Mouse (Mus musculus) kidney, adult 10 weeks (tissue): ENCODE measurements around the gene Arrdc4. TPM values are rescaled to one million over a fixed set of nuclear protein-coding genes. Genes with fewer than 3 reads are reported as not detected.

Experiments used
- polyA plus RNA-seq: library from polyadenylated mRNA; stranded (reverse); fragments of 350-450 nt; fragmentation: Illumina TruSeq; extraction: RNeasy Lipid Tissue Mini Kit (QIAGEN cat#74804); gene quantifications from one replicate; pipeline ENCODE4 v1.2.3, GENCODE M21; 2014; ENCODE audit warnings: low read depth, low replicate concordance

Arrdc4 gene
- polyA plus RNA-seq: 16.8 TPM

GRCm38 (mm10) chr7:68748761-68749635, at the start of gene Arrdc4:
Arrdc4 (minus strand) TSS chr7:68749241.

